Mouse (Mus musculus) E14TG2a.4 (cell line): ENCODE measurements around the gene Eif2ak3.

Source experiments
- CTCF ChIP-seq: conservative IDR thresholded peaks from 2 replicates; pipeline ENCODE4 v1.5.1; 2014; ENCODE audit warnings: low read length
- NANOG ChIP-seq: IDR thresholded peaks from 2 replicates; pipeline ENCODE4 v1.6.1; 2014; ENCODE audit warnings: borderline replicate concordance, low read length, mixed read lengths

GRCm38 (mm10) chr6:70864285-70864684 is 20.0 kb downstream of the Eif2ak3 start:
- TF ChIP-seq NANOG (no peak), CTCF (no peak)
